Mouse (Mus musculus): ENCODE data around the gene Snx17.

Gene Snx17

GRCm38 (mm10) chr5:31221304-31221945 is 28.4 kb downstream of the Snx17 start:
- intact Hi-C loops (cut with DNase I), result no loop called here

- intact Hi-C loops (cut with DNase I), result no loop called here
These were observed 29.7 kb downstream of the Snx17 start for GRCm38 (mm10) chr5:31222696-31223095.

GRCm38 (mm10) chr5:31226641-31227040 is 33.6 kb downstream of the Snx17 start:
- intact Hi-C loops (cut with DNase I), result no loop called here

- intact Hi-C loops (cut with DNase I), result no loop called here
These were observed 47.9 kb downstream of the Snx17 start, which contains the start of the genes Nrbp1 and Gm9970 for GRCm38 (mm10) chr5:31240637-31241521. TSS of gene Nrbp1 (plus strand) at chr5:31240864. TSS of gene Gm9970 (minus strand) at chr5:31241232.

- intact Hi-C loops (cut with DNase I), result no loop called here
These were observed 48.6 kb downstream of the Snx17 start for GRCm38 (mm10) chr5:31241522-31242034.

GRCm38 (mm10) chr5:31242191-31242590 is 49.2 kb downstream of the Snx17 start:
- intact Hi-C loops (cut with DNase I), result no loop called here

All from adrenal gland (tissue).